Mouse (Mus musculus): ENCODE measurements around the gene Pjvk.
"Not testable (repeated sequence)": the region's sequence is repeated elsewhere in the genome, so short reads cannot be mapped to it uniquely, and the experiment has no call there.

Pjvk gene

GRCm38 (mm10) chr2:76647883-76648570 is at the start of gene Pjvk, which contains the start of gene Prkra:
Gene Pjvk, plus strand, starts transcription at chr2:76648476.
Gene Prkra, minus strand, starts transcription at chr2:76648015.
- peak; percentile 95 to 97 for DNase-seq (ENCODE audit: low spot score in 2 of 2)

GRCm38 (mm10) chr2:76599214-76599613 is 49.1 kb upstream of the Pjvk start:
- DNase-seq (ENCODE audit: low spot score in 2 of 2): no peak

GRCm38 (mm10) chr2:76602256-76602655 is 46.0 kb upstream of the Pjvk start:
- no peak for DNase-seq (ENCODE audit: low spot score in 2 of 2)

- DNase-seq (ENCODE audit: low spot score in 2 of 2): no peak
These were observed 41.6 kb upstream of the Pjvk start for GRCm38 (mm10) chr2:76606704-76607103.

GRCm38 (mm10) chr2:76610326-76611104 is 37.8 kb upstream of the Pjvk start:
- no peak for DNase-seq (ENCODE audit: low spot score in 2 of 2)

- no peak for DNase-seq (ENCODE audit: low spot score in 2 of 2)
These were observed 36.3 kb upstream of the Pjvk start for GRCm38 (mm10) chr2:76611996-76612395.

- DNase-seq (ENCODE audit: low spot score in 2 of 2): no peak
These were observed 30.2 kb upstream of the Pjvk start for GRCm38 (mm10) chr2:76618078-76618477.

GRCm38 (mm10) chr2:76620188-76620587 is 28.1 kb upstream of the Pjvk start:
- no peak for DNase-seq (ENCODE audit: low spot score in 2 of 2)

GRCm38 (mm10) chr2:76621724-76622123 is 26.6 kb upstream of the Pjvk start:
- no peak for DNase-seq (ENCODE audit: low spot score in 2 of 2)

- DNase-seq (ENCODE audit: low spot score in 2 of 2): not testable (repeated sequence)
These were observed 26.0 kb upstream of the Pjvk start for GRCm38 (mm10) chr2:76622316-76622715.

- DNase-seq (ENCODE audit: low spot score in 2 of 2): no peak
These were observed 18.0 kb upstream of the Pjvk start for GRCm38 (mm10) chr2:76630293-76630692.

- DNase-seq (ENCODE audit: low spot score in 2 of 2): no peak
These were observed 16.7 kb upstream of the Pjvk start for GRCm38 (mm10) chr2:76631600-76631999.

- DNase-seq (ENCODE audit: low spot score in 2 of 2): no peak
These were observed 8.6 kb upstream of the Pjvk start for GRCm38 (mm10) chr2:76639637-76640036.

- DNase-seq (ENCODE audit: low spot score in 2 of 2): no peak
These were observed 4.5 kb upstream of the Pjvk start for GRCm38 (mm10) chr2:76643801-76644200.

GRCm38 (mm10) chr2:76647441-76647869 is 821 bp upstream of the Pjvk start:
- no peak for DNase-seq (ENCODE audit: low spot score in 2 of 2)

GRCm38 (mm10) chr2:76648666-76649141 is 428 bp downstream of the Pjvk start:
- no peak for DNase-seq (ENCODE audit: low spot score in 2 of 2)

- DNase-seq (ENCODE audit: low spot score in 2 of 2): no peak
These were observed 4.8 kb downstream of the Pjvk start for GRCm38 (mm10) chr2:76653070-76653469.

- DNase-seq (ENCODE audit: low spot score in 2 of 2): no peak
These were observed 6.4 kb downstream of the Pjvk start for GRCm38 (mm10) chr2:76654646-76655045.

- no peak for DNase-seq (ENCODE audit: low spot score in 2 of 2)
These were observed 7.2 kb downstream of the Pjvk start for GRCm38 (mm10) chr2:76655444-76655843.

- no peak for DNase-seq (ENCODE audit: low spot score in 2 of 2)
These were observed 7.7 kb downstream of the Pjvk start for GRCm38 (mm10) chr2:76655982-76656381.

GRCm38 (mm10) chr2:76658551-76658950 is 10.3 kb downstream of the Pjvk start:
- no peak for DNase-seq (ENCODE audit: low spot score in 2 of 2)

GRCm38 (mm10) chr2:76659419-76659818 is 11.1 kb downstream of the Pjvk start:
- DNase-seq (ENCODE audit: low spot score in 2 of 2): no peak

GRCm38 (mm10) chr2:76665531-76665930 is 17.3 kb downstream of the Pjvk start:
- no peak for DNase-seq (ENCODE audit: low spot score in 2 of 2)
